Mouse (Mus musculus) right cerebral cortex, postnatal 36 days (tissue): ENCODE measurements at regions not wholly inside any gene's neighbourhood (a gene's known extent, or its start where the extent isn't known, plus 50 kb on each side); places are given as distances from the start of the nearest gene placed in this dataset.
"Not testable (repeated sequence)": the region's sequence is repeated elsewhere in the genome, so short reads cannot be mapped to it uniquely, and the experiment has no call there.

ENCODE experiments used
- DNase-seq, 2 experiments: peaks; one replicate each; pipeline ENCODE4 v3.0.0; 2022; ENCODE audit warnings: low spot score in 2 of 2, mixed read lengths in 1 of 2

- DNase-seq = peak; percentile 39 to 63
Observed at GRCm38 (mm10) chr3:80079801-80080418, 195.6 kb downstream of the Fam198b start.

- no peak for DNase-seq
Observed at GRCm38 (mm10) chr3:80081210-80081609, 196.9 kb downstream of the Fam198b start.

GRCm38 (mm10) chr3:80082780-80083519 is 198.6 kb downstream of the Fam198b start:
- no peak for DNase-seq

- DNase-seq = peak; percentile 14 to 50
Observed at GRCm38 (mm10) chr3:80084168-80084567, 199.8 kb downstream of the Fam198b start.

- DNase-seq = no peak
Observed at GRCm38 (mm10) chr3:80099625-80100024, 215.3 kb downstream of the Fam198b start.

- DNase-seq = no peak
Observed at GRCm38 (mm10) chr3:80120177-80120736, 235.9 kb downstream of the Fam198b start.

- DNase-seq = no peak
Observed at GRCm38 (mm10) chr3:80123666-80124065, 239.3 kb downstream of the Fam198b start.

GRCm38 (mm10) chr3:80124621-80125020 is 240.3 kb downstream of the Fam198b start:
- no peak for DNase-seq

GRCm38 (mm10) chr3:80141697-80142096 is 257.4 kb downstream of the Fam198b start:
- DNase-seq = no peak

GRCm38 (mm10) chr3:80160473-80160872 is 276.1 kb downstream of the Fam198b start:
- DNase-seq = peak; percentile 23 to 75

- DNase-seq = no peak
Observed at GRCm38 (mm10) chr3:80181749-80182148, 297.4 kb downstream of the Fam198b start.

GRCm38 (mm10) chr3:80182161-80182560 is 297.8 kb downstream of the Fam198b start:
- DNase-seq = not testable (repeated sequence)

- no peak for DNase-seq
Observed at GRCm38 (mm10) chr3:80187406-80187805, 303.1 kb downstream of the Fam198b start.

- DNase-seq = no peak
Observed at GRCm38 (mm10) chr3:80200904-80201303, 316.6 kb downstream of the Fam198b start.

GRCm38 (mm10) chr3:80204821-80205220 is 320.5 kb downstream of the Fam198b start:
- no peak for DNase-seq

GRCm38 (mm10) chr3:80205351-80205750 is 321.0 kb downstream of the Fam198b start:
- peak; percentile 26 to 59 for DNase-seq

GRCm38 (mm10) chr3:80207022-80207421 is 322.7 kb downstream of the Fam198b start:
- DNase-seq = no peak

GRCm38 (mm10) chr3:80208028-80208427 is 323.7 kb downstream of the Fam198b start:
- no peak for DNase-seq

- DNase-seq = no peak
Observed at GRCm38 (mm10) chr3:80209596-80209995, 325.3 kb downstream of the Fam198b start.

GRCm38 (mm10) chr3:80211323-80212109 is 327.2 kb downstream of the Fam198b start:
- DNase-seq = peak; percentile 18 to 34

GRCm38 (mm10) chr3:80248611-80249010 is 364.3 kb downstream of the Fam198b start:
- DNase-seq = peak; percentile 11 to 41

GRCm38 (mm10) chr3:80249974-80250373 is 365.6 kb downstream of the Fam198b start:
- DNase-seq = peak; percentile 13 to 45
